Mouse (Mus musculus): Measurements from ENCODE around the gene Olfr1280.
"Not testable (repeated sequence)": the region's sequence is repeated elsewhere in the genome, so short reads cannot be mapped to it uniquely, and the experiment has no call there.

Gene Olfr1280

DNA sequence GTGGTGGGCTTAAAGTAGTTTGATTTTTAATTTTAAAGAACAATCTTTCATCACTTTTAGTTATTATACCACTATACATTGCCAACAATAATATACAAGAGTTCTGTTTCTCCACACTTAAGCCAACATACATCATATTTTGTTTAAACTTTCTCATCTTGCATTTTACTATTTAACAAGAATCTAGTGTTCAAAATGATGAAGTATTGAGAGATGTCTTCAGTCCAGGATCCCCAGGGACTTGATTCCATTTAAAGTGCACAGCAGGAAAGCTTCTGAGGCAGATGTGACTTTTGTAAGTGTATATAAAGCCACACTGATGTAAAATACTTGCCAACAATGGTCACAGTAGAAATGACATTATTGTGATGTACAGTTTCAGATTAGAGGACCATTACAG, at the start of gene Olfr1280:
Olfr1280 (plus strand) TSS at position 301 of the 400 bp plus-strand sequence.
- no peak for DNase-seq (ENCODE audit: extremely low read depth, low read depth, low spot score)

DNA sequence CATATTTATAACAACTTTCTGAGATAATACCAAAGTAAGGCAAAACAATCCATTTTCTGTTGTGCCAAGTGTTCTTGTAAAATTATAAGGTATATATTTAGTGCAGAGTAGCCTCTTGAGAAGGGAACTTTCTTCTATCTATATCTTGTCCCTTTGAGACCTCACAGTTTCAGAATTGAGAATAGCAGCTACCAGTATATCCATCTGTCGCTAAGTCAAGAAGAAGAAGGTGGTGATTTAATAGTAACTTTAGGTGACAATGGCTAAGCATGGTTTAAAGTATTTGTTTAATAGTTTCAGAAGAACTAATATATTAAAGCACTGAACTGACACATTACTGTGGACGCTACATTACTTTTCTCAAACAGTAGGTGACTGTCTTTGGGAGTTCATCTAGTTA, 39.8 kb upstream of the Olfr1280 start, which contains the start of gene Olfr1277:
Olfr1277 (minus strand) TSS at position 101 of the 400 bp plus-strand sequence.
- no peak for DNase-seq (ENCODE audit: extremely low read depth, low read depth, low spot score)

DNA sequence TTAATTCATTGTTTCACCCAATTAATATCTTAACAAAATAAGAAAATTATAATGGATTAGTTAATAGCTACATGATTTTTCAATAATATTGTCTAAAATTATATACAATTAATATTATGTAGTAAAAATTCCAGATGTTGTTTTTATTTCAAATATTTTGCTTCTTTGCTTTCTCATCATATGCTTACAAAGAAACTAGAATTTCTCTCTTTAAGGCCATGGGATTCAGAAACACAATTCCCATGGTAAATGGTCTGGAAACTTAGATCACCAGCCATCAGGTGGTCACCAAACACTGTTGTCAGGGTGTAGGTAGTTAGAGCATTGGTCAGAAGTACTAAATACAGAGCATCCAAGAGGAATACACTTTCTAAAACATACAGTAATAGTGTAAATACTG, 24.0 kb upstream of the Olfr1280 start, which contains the start of gene Olfr1278:
Olfr1278 (plus strand) TSS at position 301 of the 400 bp plus-strand sequence.
- DNase-seq (ENCODE audit: extremely low read depth, low read depth, low spot score), result no peak

DNA sequence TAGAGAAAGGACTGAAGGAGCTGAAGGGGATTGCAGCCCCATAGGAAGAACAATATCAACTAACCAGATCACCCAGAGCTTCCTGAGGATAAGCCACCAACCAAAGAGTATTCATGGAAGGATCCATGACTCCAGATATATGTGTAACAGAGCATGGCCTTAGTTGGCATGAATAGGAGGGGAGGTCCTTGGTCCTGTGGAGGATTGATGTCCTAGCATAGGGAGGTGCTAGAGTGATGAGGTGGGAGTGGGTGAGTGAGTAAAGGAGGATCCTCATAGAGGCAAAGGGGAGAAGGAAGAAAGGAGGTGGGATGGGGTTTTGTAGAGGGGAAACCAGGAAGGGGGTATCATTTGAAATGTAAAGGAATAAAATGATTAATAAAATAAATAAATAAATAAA, 15.3 kb upstream of the Olfr1280 start:
- no peak for DNase-seq (ENCODE audit: extremely low read depth, low read depth, low spot score)

DNA sequence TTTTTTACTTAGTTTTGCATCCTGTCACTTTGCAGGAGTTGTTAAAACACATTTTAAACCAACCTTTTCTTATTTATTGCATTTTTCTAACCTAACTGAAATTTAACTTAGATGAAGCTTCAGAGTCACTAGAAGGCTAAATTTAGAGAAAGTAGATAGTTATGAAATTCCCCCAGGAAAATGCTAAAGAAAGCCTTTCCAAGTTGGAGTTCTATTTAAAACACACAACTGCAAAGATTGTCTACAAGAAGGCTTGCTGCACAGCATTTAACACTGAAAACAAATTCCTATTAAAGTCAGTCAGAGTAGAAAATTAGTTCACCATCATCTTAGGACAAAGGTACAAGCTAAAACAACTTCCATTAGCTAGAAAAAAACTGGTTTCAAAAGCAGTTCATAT, 13.4 kb upstream of the Olfr1280 start, which contains the start of gene Olfr1279:
Olfr1279 (plus strand) TSS at position 262 of the 400 bp plus-strand sequence.
- DNase-seq (ENCODE audit: extremely low read depth, low read depth, low spot score), result no peak

DNA sequence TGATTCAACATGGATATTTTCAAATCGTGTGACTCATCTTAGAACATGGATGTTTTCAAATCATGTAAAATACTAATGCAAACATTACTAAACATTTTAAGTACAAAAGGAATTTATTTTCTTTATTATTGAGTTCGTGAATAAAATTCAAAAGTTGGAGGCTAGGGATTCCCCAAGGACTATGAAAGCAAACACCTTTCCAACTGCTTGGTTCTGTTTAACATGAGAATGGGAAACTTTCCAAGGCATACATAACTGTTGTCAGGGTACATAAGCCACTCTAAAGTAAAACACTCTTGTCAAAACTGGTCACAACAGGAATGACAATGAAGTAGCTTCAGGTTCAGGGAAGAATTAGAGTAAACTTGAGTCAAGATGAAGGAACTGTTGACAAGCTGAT, 12.4 kb downstream of the Olfr1280 start, which contains the start of gene Olfr1281:
Olfr1281 (plus strand) TSS at position 301 of the 400 bp plus-strand sequence.
- no peak for DNase-seq (ENCODE audit: extremely low read depth, low read depth, low spot score)

DNA sequence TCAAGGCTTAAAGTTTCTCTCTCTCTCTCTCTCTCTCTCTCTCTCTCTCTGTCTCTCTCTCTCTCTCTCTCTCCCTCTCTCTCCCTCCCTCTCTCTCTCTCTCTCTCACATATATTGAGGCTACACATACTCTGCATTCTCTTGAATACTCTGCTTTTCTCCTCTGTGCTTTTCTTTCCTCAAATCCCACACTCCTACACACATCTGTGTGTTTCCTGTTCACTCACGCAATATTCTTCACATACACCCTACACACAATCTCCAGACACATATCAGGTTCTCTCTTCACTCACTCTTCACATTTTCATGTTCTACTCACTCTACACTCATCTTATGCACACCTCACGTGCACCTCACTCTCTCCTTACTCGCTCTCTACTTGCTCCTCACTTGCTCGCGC, 19.9 kb downstream of the Olfr1280 start:
- DNase-seq (ENCODE audit: extremely low read depth, low read depth, low spot score), result not testable (repeated sequence)

DNA sequence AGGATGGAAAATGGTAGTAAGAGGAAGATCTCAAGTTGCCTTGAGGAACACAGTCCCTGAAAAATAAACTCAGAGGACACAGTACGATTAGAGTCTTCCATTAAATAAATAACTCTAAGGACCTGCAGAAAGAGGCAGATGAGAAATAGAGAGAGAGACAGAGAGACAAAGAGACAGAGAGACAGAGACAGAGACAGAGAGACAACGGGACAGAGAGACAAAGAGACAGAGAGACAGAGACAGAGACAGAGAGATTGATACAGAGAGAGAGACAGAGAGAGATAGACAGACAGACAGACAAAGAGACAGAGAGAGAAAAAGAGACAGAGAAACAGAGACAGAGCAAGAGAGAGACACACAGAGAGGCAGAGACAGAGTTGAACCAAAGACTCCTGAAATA, 22.2 kb downstream of the Olfr1280 start, which contains the start of gene Olfr1282:
Olfr1282 (minus strand) TSS at position 101 of the 400 bp plus-strand sequence.
- no peak for DNase-seq (ENCODE audit: extremely low read depth, low read depth, low spot score)

DNA sequence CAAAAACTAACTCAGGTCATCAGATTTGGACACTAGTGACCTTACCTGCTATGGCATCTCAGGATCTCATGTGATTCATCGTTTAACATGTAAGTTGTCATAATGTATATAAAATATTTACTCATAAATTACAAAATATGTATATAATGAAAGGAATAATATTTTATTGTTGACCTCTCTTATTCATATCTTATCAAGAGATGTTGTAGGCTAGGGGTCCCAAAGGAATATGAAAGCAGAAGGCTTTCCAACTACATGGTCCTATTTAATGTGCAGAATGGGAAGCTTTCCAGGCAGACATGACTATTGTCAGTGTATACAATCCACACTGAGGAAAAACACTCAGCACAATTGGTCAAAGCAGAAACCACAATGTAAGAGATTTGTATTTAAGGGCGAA, 52.7 kb downstream of the Olfr1280 start, which contains the start of gene Olfr1283:
Olfr1283 (plus strand) TSS at position 301 of the 400 bp plus-strand sequence.
- no peak for DNase-seq (ENCODE audit: extremely low read depth, low read depth, low spot score)

DNA sequence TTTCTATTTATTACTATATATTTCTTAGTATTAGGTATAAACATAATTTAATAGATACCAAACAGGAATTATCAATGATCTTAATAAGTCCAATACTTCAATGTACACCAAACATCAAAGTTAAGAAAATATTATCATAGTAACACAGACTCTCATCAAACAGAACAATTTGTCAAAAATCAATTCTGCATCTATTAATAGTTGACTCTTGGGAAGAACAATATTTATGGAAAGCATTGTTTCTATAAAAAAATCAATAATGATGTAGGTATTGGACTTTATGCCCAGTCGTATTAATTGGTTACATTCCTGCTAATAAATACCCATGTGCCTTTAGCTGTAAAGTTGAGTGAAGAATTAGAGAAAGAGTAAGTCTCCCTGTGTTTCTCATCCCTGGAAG, 61.4 kb downstream of the Olfr1280 start, which contains the start of gene Olfr1284:
Olfr1284 (plus strand) TSS at position 301 of the 400 bp plus-strand sequence.
- no peak for DNase-seq (ENCODE audit: extremely low read depth, low read depth, low spot score)

Measured in fat pad, adult 2 months (tissue).